Mouse (Mus musculus) limb, embryonic 10.5 days (tissue): Measurements from ENCODE around the gene Aadacl3. TPM values are rescaled to one million over a fixed set of nuclear protein-coding genes. Genes with fewer than 3 reads are reported as not detected.

ENCODE experiments used
- DNase-seq: peaks from one replicate; pipeline ENCODE4 v3.0.0-alpha.2; 2017; ENCODE audit warnings: low spot score
- H3K27ac ChIP-seq: fragments of 300-500 bp; sonication (generic); 2 replicates; pipeline ENCODE4 v1.5.1; 2016; ENCODE audit warnings: mild to moderate bottlenecking
- H3K27me3 ChIP-seq: fragments of 300-500 bp; sonication (generic); 2 replicates; pipeline ENCODE4 v1.6.1; 2016; ENCODE audit warnings: low read depth, mild to moderate bottlenecking; ENCODE audit not compliant: poor library complexity, severe bottlenecking
- H3K36me3 ChIP-seq: fragments of 300-500 bp; sonication (generic); 2 replicates; pipeline ENCODE4 v1.6.1; 2016; ENCODE audit warnings: mild to moderate bottlenecking, moderate library complexity
- H3K4me1 ChIP-seq: fragments of 300-500 bp; sonication (generic); 2 replicates; pipeline ENCODE4 v1.6.1; 2016
- H3K4me3 ChIP-seq: fragments of 300-500 bp; sonication (generic); 2 replicates; pipeline ENCODE4 v1.5.1; 2016; ENCODE audit warnings: mild to moderate bottlenecking, moderate library complexity
- H3K9me3 ChIP-seq: fragments of 300-500 bp; sonication (generic); replicated peaks from 2 replicates; pipeline ENCODE4 v1.6.1; 2016; ENCODE audit warnings: mild to moderate bottlenecking
- WGBS: fragments of 180-500 bp; shearing (Covaris S2); methylation state at CpG from one replicate; pipeline ENCODE4 v1.1.7; 2016; 5-methylcytosine and 5-hydroxymethylcytosine counted together
- polyA plus RNA-seq: library from polyadenylated mRNA; unstranded; fragments of >200 nt; fragmentation: Nextera tagmentation; extraction: Ambion mirVana; gene quantifications from 2 replicates; pipeline ENCODE4 v1.2.1, GENCODE M21; 2016

Aadacl3 gene
- polyA plus RNA-seq, 1 experiment from 2014 or later: not detected

DNA sequence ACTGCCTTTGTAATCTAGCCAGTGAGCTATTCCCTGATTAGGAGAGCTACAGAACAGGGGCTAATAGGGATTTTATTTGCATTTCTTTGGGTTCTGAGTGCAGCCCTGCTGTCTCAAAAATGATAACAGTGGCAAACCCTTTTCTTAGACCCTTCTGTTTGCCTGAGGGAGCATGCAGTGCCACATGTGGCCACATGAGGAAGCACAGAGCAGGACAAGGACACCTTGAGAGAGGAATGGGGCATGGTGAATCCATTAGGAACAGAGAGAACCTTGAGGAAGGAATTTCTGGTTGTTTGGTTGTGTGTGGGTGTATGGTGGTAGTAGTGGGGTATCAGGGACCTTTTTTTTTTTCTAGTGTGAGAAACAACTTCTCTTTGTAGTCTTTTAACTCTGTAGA lies 42.9 kb downstream of the Aadacl3 start:
- Histone ChIP-seq H3K9me3 (no peaks in the 10 kb centered on the region), H3K27ac (no peak overlapping the region), H3K4me1 (no peaks in the 10 kb centered on the region), H3K27me3 (no peaks in the 10 kb centered on the region), H3K4me3 (no peak overlapping the region), H3K36me3 (no peaks in the 10 kb centered on the region)
- DNase-seq: no peak

DNA sequence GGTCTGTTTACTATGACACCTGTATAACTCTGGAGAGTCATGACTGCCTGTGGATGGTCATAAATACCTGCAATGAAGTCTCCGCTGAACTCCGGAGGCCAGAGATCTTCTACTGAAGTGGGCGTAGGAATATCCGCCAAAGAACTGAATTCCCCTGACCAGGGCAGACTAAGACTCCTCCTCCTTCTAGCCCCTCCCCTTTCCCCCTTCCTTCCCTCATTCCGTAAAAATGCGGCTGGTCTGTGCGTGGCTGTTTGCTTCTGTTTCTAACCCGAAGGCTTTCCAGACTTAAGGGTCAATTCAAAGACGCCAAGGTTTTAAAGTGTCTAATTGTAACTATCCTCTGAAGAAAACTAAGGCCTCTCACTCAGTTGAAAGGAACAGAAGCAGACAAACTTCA lies 55.3 kb downstream of the Aadacl3 start, which contains the start of gene Pramef12:
Gene Pramef12 (minus strand): TSS at position 175 of the 400 bp plus-strand sequence.
- Histone ChIP-seq H3K9me3 (no peaks in the 10 kb centered on the region), H3K4me1 (peaks cover 7% of the 10 kb centered on the region), H3K27me3 (no peaks in the 10 kb centered on the region), H3K4me3 (no peak within 1 kb of the TSS), H3K36me3 (no peaks in the 10 kb centered on the region), H3K27ac (no peak within 1 kb of the TSS)
- WGBS: 81% methylated on average over 9 of the region's 9 CpGs
- DNase-seq: no peak

DNA sequence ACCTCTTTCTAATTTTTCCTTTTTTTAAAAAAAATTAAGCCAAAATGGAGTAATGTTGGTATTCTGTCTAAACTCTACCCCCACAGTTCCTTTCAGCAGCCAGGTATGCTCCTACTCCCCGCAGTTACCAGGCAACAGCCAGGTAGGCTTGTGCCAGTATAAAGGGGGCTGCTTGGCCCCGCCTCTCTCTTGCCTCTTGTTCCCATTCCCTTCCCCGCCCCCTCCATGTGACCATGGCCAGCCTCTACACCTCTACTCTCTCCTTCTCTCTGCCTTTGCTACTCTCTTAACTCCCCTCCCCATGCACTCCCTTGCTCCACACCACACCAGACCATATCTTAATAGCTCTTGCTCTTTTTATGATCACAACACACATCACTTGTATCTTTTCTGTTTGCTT lies 57.3 kb downstream of the Aadacl3 start:
- 59% methylated on average over 3 of the region's 3 CpGs for WGBS
- Histone ChIP-seq H3K36me3 (no peaks in the 10 kb centered on the region), H3K27me3 (no peaks in the 10 kb centered on the region), H3K4me1 (peaks cover 7% of the 10 kb centered on the region), H3K4me3 (no peak overlapping the region), H3K9me3 (no peaks in the 10 kb centered on the region), H3K27ac (no peak overlapping the region)
- no peak for DNase-seq

GRCm38 (mm10) chr4:144404456-144405086 lies 59.0 kb downstream of the Aadacl3 start:
- Histone ChIP-seq H3K36me3 (no peaks in the 10 kb centered on the region), H3K9me3 (no peaks in the 10 kb centered on the region), H3K4me1 (peaks cover 7% of the 10 kb centered on the region), H3K27me3 (no peaks in the 10 kb centered on the region), H3K4me3 (peak overlapping the region; percentile 50), H3K27ac (peak overlapping the region; percentile 83)
- 7% methylated on average over 17 of the region's 17 CpGs for WGBS
- DNase-seq: peak; percentile 71

Other genes starting within 250 kb of the Aadacl3 start
- not detected in 2 replicates for gene Pramel5, start 183.3 kb downstream of the Aadacl3 start, polyA plus RNA-seq
- not detected in 2 replicates for gene Gm13128, start 133.5 kb downstream of the Aadacl3 start, polyA plus RNA-seq
- not detected in 2 replicates for gene Gm13119, start 105.8 kb downstream of the Aadacl3 start, polyA plus RNA-seq
- not detected in 2 replicates for gene Pramef20, start 85.8 kb downstream of the Aadacl3 start, polyA plus RNA-seq
- 0.13 and 0.14 TPM in 2 replicates for gene Pramef12, start 55.3 kb downstream of the Aadacl3 start, polyA plus RNA-seq
- not detected in 2 replicates for gene 1700012P22Rik, start 25.0 kb downstream of the Aadacl3 start, polyA plus RNA-seq
- not detected in 2 replicates for gene Gm9944, start 10.4 kb downstream of the Aadacl3 start, polyA plus RNA-seq
- not detected in 2 replicates for gene 9430007A20Rik, start 56.1 kb upstream of the Aadacl3 start, polyA plus RNA-seq
- gene Gm13124, start 101.4 kb upstream of the Aadacl3 start, polyA plus RNA-seq: not detected in 2 replicates
- not detected in 2 replicates for gene Aadacl4, start 150.0 kb upstream of the Aadacl3 start, polyA plus RNA-seq
- not detected in 2 replicates for gene Gm436, start 222.6 kb upstream of the Aadacl3 start, polyA plus RNA-seq